Mouse (Mus musculus): Measurements from ENCODE around the gene Traf3ip2. TPM values are rescaled to one million over a fixed set of nuclear protein-coding genes. Genes with fewer than 3 reads are reported as not detected.

Traf3ip2 gene
- 6.5 TPM for polyA plus RNA-seq (2014; fragmentation: Illumina TruSeq; extraction: RNeasy Lipid Tissue Mini Kit (QIAGEN cat#74804); ENCODE audit: low read depth, low replicate concordance)

GRCm38 (mm10) chr10:39612633-39612988 lies at the start of gene Traf3ip2:
TSS of gene Traf3ip2 (plus strand) at chr10:39612934.

Other genes starting within 250 kb of the Traf3ip2 start
- 33.6 TPM for gene Fyn, start 244.1 kb upstream of the Traf3ip2 start, polyA plus RNA-seq (2014; fragmentation: Illumina TruSeq; extraction: RNeasy Lipid Tissue Mini Kit (QIAGEN cat#74804); ENCODE audit: low read depth, low replicate concordance)
- 8.9 TPM for gene Rev3l, start 119.2 kb downstream of the Traf3ip2 start, polyA plus RNA-seq (2014; fragmentation: Illumina TruSeq; extraction: RNeasy Lipid Tissue Mini Kit (QIAGEN cat#74804); ENCODE audit: low read depth, low replicate concordance)